Mouse (Mus musculus) ES-E14 (cell line): ENCODE measurements around the gene Pigh.

Source experiments
- CHD2 ChIP-seq: IDR thresholded peaks from 2 replicates; pipeline ENCODE4 v1.6.1; 2014; ENCODE audit warnings: mild to moderate bottlenecking, low read depth, low read length, inconsistent platforms
- ZC3H11A ChIP-seq: IDR thresholded peaks from 2 replicates; pipeline ENCODE4 v1.6.1; 2012; ENCODE audit warnings: low read depth, mild to moderate bottlenecking, inconsistent platforms, low read length, borderline replicate concordance
- ZNF384 ChIP-seq: IDR thresholded peaks from 2 replicates; pipeline ENCODE4 v1.6.1; 2012; ENCODE audit warnings: low read depth, low read length, inconsistent platforms

DNA sequence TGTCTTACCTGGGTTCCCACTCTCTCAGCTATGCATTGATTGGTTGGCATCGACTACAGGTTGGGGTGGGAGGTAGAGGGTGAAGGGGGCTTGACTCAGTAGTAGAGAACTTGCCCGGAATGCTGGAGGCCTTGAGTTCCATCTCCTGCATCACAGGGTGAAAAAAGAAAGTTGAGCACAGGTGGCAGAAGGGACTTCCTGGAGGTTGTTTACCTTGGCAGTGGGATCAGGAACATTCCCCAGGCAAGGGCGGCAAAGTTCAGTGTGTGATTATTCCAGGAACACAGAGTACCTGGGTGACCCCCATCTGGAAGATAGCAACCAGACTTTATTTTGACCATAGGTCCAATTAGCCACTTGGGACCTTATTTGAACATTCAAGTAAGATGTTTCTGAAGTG lies 14.3 kb upstream of the Pigh start:
- TF ChIP-seq CHD2 (no peak), ZNF384 (no peak), ZC3H11A (no peak)
